Mouse (Mus musculus) ES-Bruce4 (cell line): Measurements from ENCODE around the gene Ndst2.

Source experiments
- CTCF ChIP-seq: IDR thresholded peaks from one replicate; pipeline ENCODE4 v1.8.1; 2011; ENCODE audit warnings: low read depth, low read length
- EP300 ChIP-seq: IDR thresholded peaks from 2 replicates; pipeline ENCODE4 v1.6.1; 2011; ENCODE audit warnings: low read depth, low read length; ENCODE audit not compliant: insufficient read depth
- POLR2A ChIP-seq: IDR thresholded peaks from one replicate; pipeline ENCODE4 v1.8.1; 2011; ENCODE audit warnings: low read length; ENCODE audit not compliant: insufficient read depth

DNA sequence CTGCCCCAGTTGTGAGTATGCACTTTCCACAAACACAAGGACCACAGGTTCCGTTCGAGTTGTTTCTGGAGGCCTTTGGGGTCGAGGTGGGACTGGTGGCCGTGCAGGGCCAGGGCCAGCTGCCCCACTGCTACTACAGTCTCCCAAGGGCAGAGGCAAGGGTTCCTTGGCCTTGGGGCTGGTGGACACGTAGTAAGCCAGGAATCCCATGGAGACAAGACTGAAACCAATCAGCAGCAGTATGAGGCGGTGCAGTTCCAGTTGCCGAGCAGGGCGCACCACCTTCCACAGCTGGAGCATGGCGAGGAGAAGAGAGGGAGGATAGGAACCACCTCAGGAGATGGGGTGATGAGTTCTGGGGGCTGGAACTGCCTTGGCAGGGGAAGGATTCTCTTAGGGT is 4.5 kb downstream of the Ndst2 start:
- no peak for TF ChIP-seq CTCF
- no peak for TF ChIP-seq EP300
- TF ChIP-seq POLR2A: no peak
